Mouse (Mus musculus): ENCODE results near the gene Hsd17b7. TPM values are rescaled to one million over a fixed set of nuclear protein-coding genes. Genes with fewer than 3 reads are reported as not detected.
"Not testable (repeated sequence)": the region's sequence is repeated elsewhere in the genome, so short reads cannot be mapped to it uniquely, and the experiment has no call there.

Hsd17b7 gene
- 1 to 10 TPM; 2.5 to 7.0 TPM for total RNA-seq (2021)
- long read RNA-seq, experiment 1, full-length matches to known transcripts: 1 of 1 reads
- long read RNA-seq, experiment 1, partial matches to known transcripts: 0 of 1 reads
- long read RNA-seq, experiment 1, other reads (novel, unspliced or antisense): 0 of 1 reads
- long read RNA-seq, experiment 2, full-length matches to known transcripts: 3 of 4 reads
- long read RNA-seq, experiment 2, partial matches to known transcripts: 0 of 4 reads
- long read RNA-seq, experiment 2, other reads (novel, unspliced or antisense): 1 of 4 reads

- peak; percentile 98 for DNase-seq
Measured at GRCm38 (mm10) chr1:169968792-169969515, at the start of gene Hsd17b7. Gene Hsd17b7, minus strand, starts transcription at chr1:169969241.

- DNase-seq: peak; percentile 38
Measured at GRCm38 (mm10) chr1:170014784-170015183, 45.7 kb upstream of the Hsd17b7 start.

- DNase-seq: peak; percentile 59
Measured at GRCm38 (mm10) chr1:170010716-170011505, 41.9 kb upstream of the Hsd17b7 start.

- DNase-seq: no peak
Measured at GRCm38 (mm10) chr1:170009296-170009695, 40.3 kb upstream of the Hsd17b7 start.

- no peak for DNase-seq
Measured at GRCm38 (mm10) chr1:170008432-170009220, 39.6 kb upstream of the Hsd17b7 start.

- peak; percentile 33 for DNase-seq
Measured at GRCm38 (mm10) chr1:170006516-170006915, 37.5 kb upstream of the Hsd17b7 start.

- no peak for DNase-seq
Measured at GRCm38 (mm10) chr1:170005297-170005696, 36.3 kb upstream of the Hsd17b7 start.

- DNase-seq: not testable (repeated sequence)
Measured at GRCm38 (mm10) chr1:169993901-169994300, 24.9 kb upstream of the Hsd17b7 start.

GRCm38 (mm10) chr1:169986166-169986565 is 17.1 kb upstream of the Hsd17b7 start:
- no peak for DNase-seq

- DNase-seq: no peak
Measured at GRCm38 (mm10) chr1:169977621-169978020, 8.6 kb upstream of the Hsd17b7 start.

GRCm38 (mm10) chr1:169971998-169972397 is 3.0 kb upstream of the Hsd17b7 start:
- DNase-seq: no peak

- no peak for DNase-seq
Measured at GRCm38 (mm10) chr1:169970936-169971335, 1.9 kb upstream of the Hsd17b7 start.

GRCm38 (mm10) chr1:169969516-169969886 is 460 bp upstream of the Hsd17b7 start:
- DNase-seq: no peak

GRCm38 (mm10) chr1:169953106-169953505 is 15.9 kb downstream of the Hsd17b7 start:
- DNase-seq: no peak

- DNase-seq: no peak
Measured at GRCm38 (mm10) chr1:169952636-169953035, 16.4 kb downstream of the Hsd17b7 start.

- no peak for DNase-seq
Measured at GRCm38 (mm10) chr1:169951561-169951960, 17.5 kb downstream of the Hsd17b7 start.

GRCm38 (mm10) chr1:169950651-169951050 is 18.4 kb downstream of the Hsd17b7 start:
- DNase-seq: no peak

- no peak for DNase-seq
Measured at GRCm38 (mm10) chr1:169949981-169950380, 19.1 kb downstream of the Hsd17b7 start.

- DNase-seq: no peak
Measured at GRCm38 (mm10) chr1:169948866-169949265, 20.2 kb downstream of the Hsd17b7 start.

GRCm38 (mm10) chr1:169948280-169948679 is 20.8 kb downstream of the Hsd17b7 start:
- no peak for DNase-seq

GRCm38 (mm10) chr1:169947654-169948053 is 21.4 kb downstream of the Hsd17b7 start:
- no peak for DNase-seq

- no peak for DNase-seq
Measured at GRCm38 (mm10) chr1:169946004-169946403, 23.0 kb downstream of the Hsd17b7 start.
